Mouse (Mus musculus): ENCODE results near the gene Sox14. TPM values are rescaled to one million over a fixed set of nuclear protein-coding genes. Genes with fewer than 3 reads are reported as not detected.

Sox14 gene
- total RNA-seq (2017): not detected in 2 replicates

GRCm38 (mm10) chr9:99875618-99876372 lies at the start of gene Sox14:
Gene Sox14, minus strand, starts transcription at chr9:99876170.
- ATAC-seq (ENCODE audit: extremely low read depth, insufficient number of reproducible peaks, low FRiP score, poor library complexity, severe bottlenecking): no peak

- no peak for ATAC-seq (ENCODE audit: extremely low read depth, insufficient number of reproducible peaks, low FRiP score, poor library complexity, severe bottlenecking)
These were observed 3.3 kb upstream of the Sox14 start for GRCm38 (mm10) chr9:99879311-99879710.

GRCm38 (mm10) chr9:99878588-99878987 lies 2.6 kb upstream of the Sox14 start:
- no peak for ATAC-seq (ENCODE audit: extremely low read depth, insufficient number of reproducible peaks, low FRiP score, poor library complexity, severe bottlenecking)

- ATAC-seq (ENCODE audit: extremely low read depth, insufficient number of reproducible peaks, low FRiP score, poor library complexity, severe bottlenecking): no peak
These were observed 1.1 kb upstream of the Sox14 start for GRCm38 (mm10) chr9:99877056-99877546.

- no peak for ATAC-seq (ENCODE audit: extremely low read depth, insufficient number of reproducible peaks, low FRiP score, poor library complexity, severe bottlenecking)
These were observed 544 bp upstream of the Sox14 start for GRCm38 (mm10) chr9:99876373-99877055.

GRCm38 (mm10) chr9:99874735-99875617 lies 994 bp downstream of the Sox14 start:
- no peak for ATAC-seq (ENCODE audit: extremely low read depth, insufficient number of reproducible peaks, low FRiP score, poor library complexity, severe bottlenecking)

GRCm38 (mm10) chr9:99873721-99874120 lies 2.2 kb downstream of the Sox14 start:
- ATAC-seq (ENCODE audit: extremely low read depth, insufficient number of reproducible peaks, low FRiP score, poor library complexity, severe bottlenecking): no peak

- ATAC-seq (ENCODE audit: extremely low read depth, insufficient number of reproducible peaks, low FRiP score, poor library complexity, severe bottlenecking): no peak
These were observed 2.8 kb downstream of the Sox14 start for GRCm38 (mm10) chr9:99873116-99873620.

GRCm38 (mm10) chr9:99872204-99873115 lies 3.5 kb downstream of the Sox14 start:
- ATAC-seq (ENCODE audit: extremely low read depth, insufficient number of reproducible peaks, low FRiP score, poor library complexity, severe bottlenecking): no peak

GRCm38 (mm10) chr9:99871556-99872203 lies 4.3 kb downstream of the Sox14 start:
- no peak for ATAC-seq (ENCODE audit: extremely low read depth, insufficient number of reproducible peaks, low FRiP score, poor library complexity, severe bottlenecking)

GRCm38 (mm10) chr9:99870780-99871555 lies 5.0 kb downstream of the Sox14 start:
- ATAC-seq (ENCODE audit: extremely low read depth, insufficient number of reproducible peaks, low FRiP score, poor library complexity, severe bottlenecking): no peak

GRCm38 (mm10) chr9:99869936-99870779 lies 5.8 kb downstream of the Sox14 start:
- ATAC-seq (ENCODE audit: extremely low read depth, insufficient number of reproducible peaks, low FRiP score, poor library complexity, severe bottlenecking): no peak

- ATAC-seq (ENCODE audit: extremely low read depth, insufficient number of reproducible peaks, low FRiP score, poor library complexity, severe bottlenecking): no peak
These were observed 6.7 kb downstream of the Sox14 start for GRCm38 (mm10) chr9:99869275-99869674.

GRCm38 (mm10) chr9:99868606-99869005 lies 7.4 kb downstream of the Sox14 start:
- ATAC-seq (ENCODE audit: extremely low read depth, insufficient number of reproducible peaks, low FRiP score, poor library complexity, severe bottlenecking): no peak

- ATAC-seq (ENCODE audit: extremely low read depth, insufficient number of reproducible peaks, low FRiP score, poor library complexity, severe bottlenecking): no peak
These were observed 7.9 kb downstream of the Sox14 start for GRCm38 (mm10) chr9:99868054-99868453.

GRCm38 (mm10) chr9:99862936-99863335 lies 13.0 kb downstream of the Sox14 start:
- no peak for ATAC-seq (ENCODE audit: extremely low read depth, insufficient number of reproducible peaks, low FRiP score, poor library complexity, severe bottlenecking)
